Mouse (Mus musculus) adrenal gland, adult 8-10 months (tissue): Measurements from ENCODE around the gene Wbp2. TPM values are rescaled to one million over a fixed set of nuclear protein-coding genes. Genes with fewer than 3 reads are reported as not detected.

Source experiments
- DNase-seq: peaks from one replicate; pipeline ENCODE4 v3.0.0; 2022
- total RNA-seq, 4 experiments: library from RNA; stranded (reverse); gene quantifications; 2 replicates each; pipeline ENCODE4 v1.2.4; 2022

Wbp2 gene
- total RNA-seq, 4 experiments from 2014 or later, result 194 to 199 (median 196) TPM

- no peak for DNase-seq
Observed at GRCm38 (mm10) chr11:116061641-116062415, 25.0 kb downstream of the Wbp2 start.

- DNase-seq, result no peak
Observed at GRCm38 (mm10) chr11:116060596-116060995, 26.2 kb downstream of the Wbp2 start.

GRCm38 (mm10) chr11:116059691-116060025 lies 27.1 kb downstream of the Wbp2 start:
- no peak for DNase-seq

- DNase-seq, result no peak
Observed at GRCm38 (mm10) chr11:116058868-116059690, 27.7 kb downstream of the Wbp2 start.

- DNase-seq, result no peak
Observed at GRCm38 (mm10) chr11:116058022-116058614, 28.7 kb downstream of the Wbp2 start.

- no peak for DNase-seq
Observed at GRCm38 (mm10) chr11:116057237-116057881, 29.4 kb downstream of the Wbp2 start.

GRCm38 (mm10) chr11:116055873-116056272 lies 30.9 kb downstream of the Wbp2 start:
- no peak for DNase-seq

- no peak for DNase-seq
Observed at GRCm38 (mm10) chr11:116053510-116054229, 33.1 kb downstream of the Wbp2 start.

- DNase-seq, result no peak
Observed at GRCm38 (mm10) chr11:116050196-116050595, 36.6 kb downstream of the Wbp2 start.

- DNase-seq, result no peak
Observed at GRCm38 (mm10) chr11:116049610-116050009, 37.2 kb downstream of the Wbp2 start.

GRCm38 (mm10) chr11:116045173-116045572 lies 41.6 kb downstream of the Wbp2 start:
- DNase-seq, result no peak

- DNase-seq, result no peak
Observed at GRCm38 (mm10) chr11:116043286-116043685, 43.5 kb downstream of the Wbp2 start.

GRCm38 (mm10) chr11:116042372-116043138 lies 44.2 kb downstream of the Wbp2 start:
- no peak for DNase-seq

GRCm38 (mm10) chr11:116041833-116042232 lies 45.0 kb downstream of the Wbp2 start:
- DNase-seq, result no peak

- no peak for DNase-seq
Observed at GRCm38 (mm10) chr11:116040593-116040992, 46.2 kb downstream of the Wbp2 start.

GRCm38 (mm10) chr11:116037826-116038225 lies 49.0 kb downstream of the Wbp2 start:
- no peak for DNase-seq

GRCm38 (mm10) chr11:116036671-116037070 lies 50.1 kb downstream of the Wbp2 start:
- no peak for DNase-seq

GRCm38 (mm10) chr11:116034584-116034983 lies 52.2 kb downstream of the Wbp2 start:
- DNase-seq, result no peak

- no peak for DNase-seq
Observed at GRCm38 (mm10) chr11:116030898-116031845, 55.6 kb downstream of the Wbp2 start.
